Mouse (Mus musculus) cerebellum, postnatal 10 days (tissue): Measurements from ENCODE around the gene Ttc33.

Experiments used
- DNase-seq, 2 experiments: peaks; one replicate each; pipeline ENCODE4 v3.0.0; 2021; ENCODE audit warnings: mixed read lengths in 2 of 2

Ttc33 gene

GRCm38 (mm10) chr15:5185366-5186292 lies at the start of gene Ttc33:
Gene Ttc33 (plus strand): TSS chr15:5185525.
- peak; percentile 89 to 90 for DNase-seq

GRCm38 (mm10) chr15:5138021-5138856 lies 47.1 kb upstream of the Ttc33 start:
- DNase-seq: peak; percentile 22 to 29

GRCm38 (mm10) chr15:5139366-5139765 lies 46.0 kb upstream of the Ttc33 start:
- DNase-seq: no peak

GRCm38 (mm10) chr15:5139863-5140262 lies 45.5 kb upstream of the Ttc33 start:
- no peak for DNase-seq

GRCm38 (mm10) chr15:5140357-5140756 lies 45.0 kb upstream of the Ttc33 start:
- DNase-seq: no peak

GRCm38 (mm10) chr15:5142047-5142446 lies 43.3 kb upstream of the Ttc33 start:
- no peak for DNase-seq

- DNase-seq: no peak
Observed at GRCm38 (mm10) chr15:5142714-5143113, 42.6 kb upstream of the Ttc33 start.

GRCm38 (mm10) chr15:5143361-5144020 lies 41.8 kb upstream of the Ttc33 start, which contains the start of gene Prkaa1:
Gene Prkaa1 (plus strand): TSS chr15:5143861.
- peak; percentile 87 to 90 for DNase-seq

- DNase-seq: peak; percentile 87 to 88
Observed at GRCm38 (mm10) chr15:5144021-5144778, 41.1 kb upstream of the Ttc33 start.

GRCm38 (mm10) chr15:5145196-5145945 lies 40.0 kb upstream of the Ttc33 start:
- no peak for DNase-seq

GRCm38 (mm10) chr15:5149187-5149586 lies 36.1 kb upstream of the Ttc33 start:
- no peak for DNase-seq

GRCm38 (mm10) chr15:5152171-5152570 lies 33.2 kb upstream of the Ttc33 start:
- DNase-seq: no peak

- DNase-seq: no peak
Observed at GRCm38 (mm10) chr15:5154621-5155020, 30.7 kb upstream of the Ttc33 start.

- DNase-seq: no peak
Observed at GRCm38 (mm10) chr15:5155093-5155492, 30.2 kb upstream of the Ttc33 start.

- DNase-seq: no peak
Observed at GRCm38 (mm10) chr15:5156355-5156754, 29.0 kb upstream of the Ttc33 start.

- DNase-seq: no peak
Observed at GRCm38 (mm10) chr15:5157386-5157785, 27.9 kb upstream of the Ttc33 start.

- no peak for DNase-seq
Observed at GRCm38 (mm10) chr15:5158827-5159226, 26.5 kb upstream of the Ttc33 start.

- DNase-seq: no peak
Observed at GRCm38 (mm10) chr15:5165121-5165773, 20.1 kb upstream of the Ttc33 start.

GRCm38 (mm10) chr15:5173217-5173820 lies 12.0 kb upstream of the Ttc33 start:
- DNase-seq: no peak

GRCm38 (mm10) chr15:5184668-5185330 lies 526 bp upstream of the Ttc33 start:
- peak; percentile 50 to 57 for DNase-seq
